Mouse (Mus musculus) thymus, adult 2 months (tissue): ENCODE data around the gene Zdhhc13. TPM values are rescaled to one million over a fixed set of nuclear protein-coding genes. Genes with fewer than 3 reads are reported as not detected.

Experiments used
- DNase-seq: peaks from one replicate; pipeline ENCODE4 v3.0.0; 2021
- H3K27ac ChIP-seq: fragments of 200-500 bp; 2 replicates; pipeline ENCODE4 v1.5.1; 2012; ENCODE audit warnings: low read length, control low read depth; ENCODE audit not compliant: control insufficient read depth, insufficient read depth
- H3K27me3 ChIP-seq: fragments of 200-500 bp; 2 replicates; pipeline ENCODE4 v1.6.1; 2012; ENCODE audit warnings: mild to moderate bottlenecking, low read length, moderate library complexity, mixed read lengths; ENCODE audit not compliant: control insufficient read depth, insufficient read depth
- H3K36me3 ChIP-seq: fragments of 200-500 bp; 2 replicates; pipeline ENCODE4 v1.6.1; 2012; ENCODE audit warnings: mild to moderate bottlenecking, low read length, moderate library complexity; ENCODE audit not compliant: control insufficient read depth, insufficient read depth
- H3K4me1 ChIP-seq: fragments of 200-500 bp; replicated peaks from 2 replicates; pipeline ENCODE4 v1.6.1; 2012; ENCODE audit warnings: low read length; ENCODE audit not compliant: control insufficient read depth, insufficient read depth
- H3K4me3 ChIP-seq: fragments of 200-500 bp; 2 replicates; pipeline ENCODE4 v1.5.1; 2012; ENCODE audit warnings: mild to moderate bottlenecking, low read length, control low read depth, moderate library complexity; ENCODE audit not compliant: control insufficient read depth, insufficient read depth
- CTCF ChIP-seq: fragments of 200-500 bp; IDR thresholded peaks from 2 replicates; pipeline ENCODE4 v1.5.1; 2012; ENCODE audit warnings: mild to moderate bottlenecking, control low read depth, low read length, moderate library complexity, borderline replicate concordance; ENCODE audit not compliant: control insufficient read depth, poor library complexity, insufficient read depth; ENCODE audit errors: extremely low read depth
- POLR2A ChIP-seq: fragments of 200-500 bp; IDR thresholded peaks from 2 replicates; pipeline ENCODE4 v1.6.1; 2012; ENCODE audit warnings: mild to moderate bottlenecking, low read length, control low read depth, moderate library complexity; ENCODE audit not compliant: control insufficient read depth, poor library complexity, insufficient read depth; ENCODE audit errors: extremely low read depth
- WGBS: fragments of 180-500 bp; shearing (Covaris S2); methylation state at CpG from one replicate; pipeline ENCODE4 v1.1.7; 2018; 5-methylcytosine and 5-hydroxymethylcytosine counted together
- polyA plus RNA-seq: library from polyadenylated mRNA; depleted of rRNA; stranded (reverse); fragments of >200 nt; gene quantifications from 2 replicates; pipeline ENCODE4 v1.2.3, GENCODE M21; 2012

Gene Zdhhc13
- polyA plus RNA-seq, 1 experiment: 19.6 TPM

DNA sequence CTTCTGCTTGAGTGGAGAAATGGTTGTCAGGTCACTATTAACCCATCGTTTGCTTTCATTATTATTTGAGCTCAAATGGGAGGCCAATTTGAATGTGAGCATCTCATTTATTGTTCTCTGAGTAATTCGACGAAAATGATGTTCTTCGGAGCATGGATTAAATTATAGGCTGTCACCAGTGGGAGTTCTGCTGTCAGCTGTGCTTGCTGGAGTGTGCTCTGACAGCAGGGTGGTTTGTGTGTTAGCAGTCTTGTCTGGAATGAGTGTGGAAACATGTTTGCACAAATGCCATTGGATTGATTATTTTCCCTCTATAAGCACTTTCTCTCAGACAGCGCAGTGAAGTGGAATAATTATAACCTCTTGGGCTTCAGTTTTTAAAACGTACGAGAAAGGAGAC is 14.6 kb downstream of the Zdhhc13 start:
- TF ChIP-seq CTCF: no peak
- no peak for TF ChIP-seq POLR2A
- Histone ChIP-seq H3K4me1 (no peaks in the 10 kb centered on the region), H3K27ac (no peak overlapping the region), H3K27me3 (no peaks in the 10 kb centered on the region), H3K4me3 (no peak overlapping the region), H3K36me3 (peaks cover 63% of the 10 kb centered on the region)
- 97% methylated on average over 7 of the region's 7 CpGs for WGBS
- no peak for DNase-seq

DNA sequence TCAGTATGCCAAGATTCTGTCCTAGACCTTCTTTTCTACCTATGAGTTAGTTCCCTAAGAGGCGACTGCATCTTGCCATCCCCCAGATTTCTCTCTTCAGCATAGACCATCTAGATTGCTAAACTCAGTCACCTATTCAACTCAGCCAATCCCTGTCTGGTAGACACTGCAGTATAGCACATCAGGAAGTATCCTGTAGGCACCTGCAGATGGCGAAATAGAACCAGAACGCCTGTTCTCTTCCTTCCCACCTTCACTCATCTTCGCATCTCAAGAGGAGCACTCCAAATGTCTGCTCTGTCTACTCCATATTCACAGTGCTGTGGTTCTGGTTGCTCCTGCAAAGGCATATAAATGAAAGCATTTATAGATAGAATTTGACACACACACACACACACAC is 17.8 kb downstream of the Zdhhc13 start:
- Histone ChIP-seq H3K27me3 (no peaks in the 10 kb centered on the region), H3K27ac (no peak overlapping the region), H3K4me1 (no peaks in the 10 kb centered on the region), H3K36me3 (peaks cover 60% of the 10 kb centered on the region), H3K4me3 (no peak overlapping the region)
- WGBS: 95% methylated on average over 4 of the region's 4 CpGs
- TF ChIP-seq POLR2A: no peak
- DNase-seq: no peak

DNA sequence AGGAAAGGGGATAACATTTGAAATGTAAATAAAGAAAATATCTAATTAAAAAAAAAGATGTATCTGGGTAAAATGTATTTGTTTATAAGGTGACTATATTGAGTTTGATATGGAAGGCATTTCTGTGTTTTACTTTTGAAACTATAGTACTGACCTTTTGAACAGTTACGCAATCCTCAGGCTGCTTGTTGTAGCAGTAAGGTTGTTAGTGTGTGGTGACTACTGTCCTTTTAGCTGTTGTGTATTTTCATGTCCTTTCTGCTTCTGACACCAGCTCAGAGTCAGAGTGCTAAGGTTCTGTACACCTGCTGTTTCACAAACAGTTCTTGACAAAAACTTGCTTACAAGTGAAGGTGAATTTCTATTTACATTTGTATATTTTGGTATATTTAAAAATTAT is 21.8 kb downstream of the Zdhhc13 start:
- no peaks in the 10 kb centered on the region for H3K4me1 ChIP-seq
- no peak overlapping the region for H3K27ac ChIP-seq
- H3K4me3 ChIP-seq: no peak overlapping the region
- peaks cover 31% of the 10 kb centered on the region for H3K36me3 ChIP-seq
- no peaks in the 10 kb centered on the region for H3K27me3 ChIP-seq
- no peak for DNase-seq
- TF ChIP-seq POLR2A (no peak), CTCF (no peak)
- WGBS: 100% methylated on average over 1 of the region's 1 CpGs

DNA sequence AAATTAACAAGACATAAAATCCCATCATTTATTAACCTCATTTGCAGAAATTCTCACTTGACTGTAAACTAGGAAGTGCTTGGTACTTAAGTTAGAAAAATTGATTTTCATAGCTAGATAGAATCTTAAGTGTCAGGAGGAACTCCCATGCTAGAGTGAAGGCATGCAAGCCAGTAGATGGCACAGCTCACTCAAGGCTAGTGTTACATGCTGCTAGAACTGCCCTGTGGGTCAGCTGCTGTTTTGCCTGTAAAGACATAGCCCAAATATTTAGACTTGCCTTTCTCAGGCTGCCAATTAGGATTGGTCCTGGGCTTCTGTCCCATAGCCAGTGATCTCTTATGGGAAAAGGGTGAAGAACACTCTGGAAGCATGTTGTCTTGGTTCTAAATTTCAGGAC is 23.6 kb downstream of the Zdhhc13 start:
- H3K4me1 ChIP-seq: no peaks in the 10 kb centered on the region
- TF ChIP-seq CTCF (no peak), POLR2A (no peak)
- no peak overlapping the region for H3K27ac ChIP-seq
- no peak overlapping the region for H3K4me3 ChIP-seq
- no peaks in the 10 kb centered on the region for H3K27me3 ChIP-seq
- no peak for DNase-seq
- peaks cover 22% of the 10 kb centered on the region for H3K36me3 ChIP-seq

DNA sequence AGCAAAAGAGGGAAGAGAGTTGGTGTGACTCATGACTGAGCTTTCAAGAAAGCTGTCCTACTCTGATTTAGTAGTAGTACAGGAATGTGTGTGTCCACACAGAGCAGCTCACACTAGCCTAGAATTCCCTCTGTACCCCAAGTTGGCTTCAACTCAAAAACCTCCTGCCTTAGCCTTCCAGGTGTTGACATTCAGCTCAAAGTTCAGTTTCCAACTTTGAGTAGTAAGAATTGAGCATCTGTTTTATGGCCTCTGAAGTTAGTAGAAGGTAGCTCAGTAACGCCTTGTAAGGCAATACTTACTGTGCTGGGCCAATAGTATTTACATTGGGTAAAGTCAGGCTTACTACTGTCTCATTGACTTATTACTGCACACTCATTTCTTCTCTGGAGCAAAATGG is 24.8 kb downstream of the Zdhhc13 start:
- H3K27ac ChIP-seq: no peak overlapping the region
- peaks cover 13% of the 10 kb centered on the region for H3K36me3 ChIP-seq
- TF ChIP-seq POLR2A (no peak), CTCF (no peak)
- 95% methylated on average over 1 of the region's 1 CpGs for WGBS
- H3K4me3 ChIP-seq: no peak overlapping the region
- no peak for DNase-seq
- H3K27me3 ChIP-seq: no peaks in the 10 kb centered on the region
- no peaks in the 10 kb centered on the region for H3K4me1 ChIP-seq

DNA sequence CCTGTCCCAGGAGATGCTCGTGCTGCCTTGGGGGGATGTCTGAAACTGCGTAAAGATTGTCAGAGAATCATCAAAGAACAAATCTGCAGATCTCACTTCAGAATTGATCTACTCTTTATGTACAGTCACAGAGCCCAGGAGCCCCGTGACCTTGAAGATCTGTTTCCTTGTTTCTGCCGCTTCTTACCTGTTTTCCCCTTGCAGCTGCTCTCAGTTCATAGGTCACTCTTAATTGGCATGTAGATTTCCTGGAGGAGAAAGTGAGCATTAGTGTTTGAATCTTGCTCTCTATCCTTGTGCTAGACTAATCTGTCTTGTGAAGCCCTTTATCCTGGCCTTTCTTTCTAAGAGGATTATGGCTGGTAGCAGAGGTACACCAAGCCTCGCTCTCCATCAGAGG is 32.9 kb downstream of the Zdhhc13 start:
- 94% methylated on average over 5 of the region's 5 CpGs for WGBS
- peaks cover 43% of the 10 kb centered on the region for H3K36me3 ChIP-seq
- TF ChIP-seq CTCF (no peak), POLR2A (no peak)
- H3K27ac ChIP-seq: no peak overlapping the region
- DNase-seq: no peak
- H3K4me1 ChIP-seq: no peaks in the 10 kb centered on the region
- no peaks in the 10 kb centered on the region for H3K27me3 ChIP-seq
- H3K4me3 ChIP-seq: no peak overlapping the region

DNA sequence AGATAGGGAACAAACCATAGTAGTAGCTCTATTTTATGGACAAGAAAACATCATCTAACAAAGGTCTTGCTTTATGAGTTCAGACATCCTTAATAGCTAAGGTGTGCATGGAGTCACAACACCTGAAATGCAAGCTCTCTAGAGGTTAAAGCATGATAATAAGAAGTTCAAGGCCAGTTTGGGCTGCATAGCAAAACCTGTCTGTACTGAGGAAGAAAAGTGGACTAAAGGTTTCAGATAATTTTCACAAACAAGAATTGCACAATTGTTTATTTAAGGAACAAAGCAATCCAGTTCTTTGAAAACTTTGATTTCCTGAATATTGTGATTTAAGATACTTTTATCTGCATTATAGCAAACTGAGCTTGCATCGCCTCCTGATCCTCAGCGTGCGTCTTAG is 34.8 kb downstream of the Zdhhc13 start:
- Histone ChIP-seq H3K4me1 (no peaks in the 10 kb centered on the region), H3K27ac (no peak overlapping the region), H3K27me3 (no peaks in the 10 kb centered on the region), H3K36me3 (peaks cover 51% of the 10 kb centered on the region), H3K4me3 (no peak overlapping the region)
- TF ChIP-seq CTCF (no peak), POLR2A (no peak)
- WGBS: 93% methylated on average over 3 of the region's 3 CpGs
- DNase-seq: no peak

DNA sequence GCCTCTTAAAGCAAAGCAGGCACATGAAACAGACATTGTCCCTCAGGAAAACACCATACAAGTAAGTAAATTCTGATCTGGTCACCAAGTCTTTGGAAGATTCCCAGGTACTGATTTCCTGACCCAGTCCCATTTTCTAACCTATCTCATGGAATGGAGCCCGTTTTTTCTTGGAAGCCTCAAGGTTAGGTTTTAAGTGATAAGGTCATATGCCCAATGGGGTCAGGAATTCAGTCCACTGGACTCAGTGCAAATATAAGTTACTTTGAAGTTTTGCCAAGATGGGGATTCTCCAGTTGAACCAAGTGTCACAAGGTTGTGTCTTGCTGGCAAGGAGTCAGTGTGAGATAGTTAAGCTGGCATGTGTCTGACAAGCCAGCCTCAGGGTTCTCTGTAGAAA is 35.9 kb downstream of the Zdhhc13 start:
- Histone ChIP-seq H3K36me3 (peaks cover 51% of the 10 kb centered on the region), H3K27me3 (no peaks in the 10 kb centered on the region), H3K4me3 (no peak overlapping the region), H3K27ac (no peak overlapping the region), H3K4me1 (no peaks in the 10 kb centered on the region)
- WGBS: 97% methylated on average over 1 of the region's 1 CpGs
- TF ChIP-seq CTCF (no peak), POLR2A (no peak)
- no peak for DNase-seq
